Mouse (Mus musculus): ENCODE data around the gene Cstb. TPM values are rescaled to one million over a fixed set of nuclear protein-coding genes. Genes with fewer than 3 reads are reported as not detected.
"Not testable (repeated sequence)": the region's sequence is repeated elsewhere in the genome, so short reads cannot be mapped to it uniquely, and the experiment has no call there.

Cstb gene
- polyA plus RNA-seq, 1 experiment, result 20.4 TPM

DNA sequence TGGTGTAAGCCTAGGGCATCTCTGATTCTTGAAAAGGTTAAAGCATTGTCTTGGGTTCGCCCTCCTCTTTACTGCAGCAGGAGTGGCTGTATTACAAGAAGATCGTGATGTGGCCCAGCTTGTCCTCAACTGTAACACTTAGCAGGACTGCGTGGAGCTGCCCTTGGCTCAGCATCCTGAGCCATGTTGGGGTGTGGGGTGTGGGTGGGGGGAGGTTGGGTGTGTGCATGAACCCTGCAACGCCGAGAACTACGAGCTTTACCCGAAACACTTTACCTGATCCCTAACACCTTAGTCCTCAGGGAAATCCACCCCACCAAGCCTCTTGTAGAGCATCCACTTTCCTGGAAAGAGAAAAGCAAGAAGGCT, 12.3 kb upstream of the Cstb start:
- Histone ChIP-seq H3K4me1 (ENCODE audit: control insufficient read depth, insufficient read depth, insufficient read length) (peaks cover 2% of the 10 kb centered on the region; the same call in 1 of the 2 replicates), H3K27ac (ENCODE audit: insufficient read depth, low read length) (no peak overlapping the region), H3K36me3 (ENCODE audit: control insufficient read depth, insufficient read depth, low read length) (peaks cover 20% of the 10 kb centered on the region), H3K27me3 (ENCODE audit: control insufficient read depth, insufficient read depth, low read length) (no peaks in the 10 kb centered on the region), H3K4me3 (ENCODE audit: extremely low read depth, insufficient read depth, insufficient read length) (peak overlapping the region; percentile 81; the same call in 1 of the 2 replicates)
- no peak for DNase-seq (ENCODE audit: low read depth in 1 of 2, low spot score in 2 of 2)
- TF ChIP-seq POLR2A (IDR thresholded peaks at IDR 0.05; ENCODE audit: low read depth, low read length) (no peak), CTCF (IDR thresholded peaks at IDR 0.05; ENCODE audit: extremely low read depth, insufficient read depth, insufficient read length, insufficient replicate concordance) (no peak)
- 41% methylated on average over 7 of the region's 7 CpGs for WGBS

DNA sequence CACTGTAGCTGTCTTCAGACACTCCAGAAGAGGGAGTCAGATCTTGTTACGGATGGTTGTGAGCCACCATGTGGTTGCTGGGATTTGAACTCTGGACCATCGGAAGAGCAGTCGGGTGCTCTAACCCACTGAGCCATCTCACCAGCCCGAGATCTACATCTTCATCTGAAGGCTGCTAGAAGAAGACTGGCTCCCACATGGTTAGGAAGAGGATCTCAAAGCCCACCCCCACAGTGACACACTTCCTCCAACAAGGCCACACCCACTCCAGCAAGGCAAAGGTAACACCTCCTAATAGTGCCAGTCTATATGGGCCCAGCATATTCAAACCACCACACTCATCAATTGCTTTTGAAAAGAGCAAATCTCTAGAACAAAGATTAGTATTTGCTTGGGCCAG, 10.5 kb upstream of the Cstb start:
- not testable (repeated sequence) for H3K4me1 ChIP-seq (ENCODE audit: control insufficient read depth, insufficient read depth, insufficient read length); DNase-seq (ENCODE audit: low read depth in 1 of 2, low spot score in 2 of 2); H3K27ac ChIP-seq (ENCODE audit: insufficient read depth, low read length); H3K4me3 ChIP-seq (ENCODE audit: extremely low read depth, insufficient read depth, insufficient read length); H3K36me3 ChIP-seq (ENCODE audit: control insufficient read depth, insufficient read depth, low read length); H3K27me3 ChIP-seq (ENCODE audit: control insufficient read depth, insufficient read depth, low read length)
- 89% methylated on average over 3 of the region's 4 CpGs for WGBS

GRCm38 (mm10) chr10:78417888-78418287, 7.6 kb upstream of the Cstb start:
- Histone ChIP-seq H3K4me3 (ENCODE audit: extremely low read depth, insufficient read depth, insufficient read length) (no peak overlapping the region), H3K27me3 (ENCODE audit: control insufficient read depth, insufficient read depth, low read length) (no peaks in the 10 kb centered on the region), H3K4me1 (ENCODE audit: control insufficient read depth, insufficient read depth, insufficient read length) (no peaks in the 10 kb centered on the region), H3K27ac (ENCODE audit: insufficient read depth, low read length) (no peak overlapping the region), H3K36me3 (ENCODE audit: control insufficient read depth, insufficient read depth, low read length) (no peaks in the 10 kb centered on the region)
- TF ChIP-seq POLR2A (IDR thresholded peaks at IDR 0.05; ENCODE audit: low read depth, low read length), result no peak
- no peak for TF ChIP-seq CTCF (IDR thresholded peaks at IDR 0.05; ENCODE audit: extremely low read depth, insufficient read depth, insufficient read length, insufficient replicate concordance)
- 71% methylated on average over 5 of the region's 5 CpGs for WGBS
- DNase-seq (ENCODE audit: low read depth in 1 of 2, low spot score in 2 of 2), result no peak

DNA sequence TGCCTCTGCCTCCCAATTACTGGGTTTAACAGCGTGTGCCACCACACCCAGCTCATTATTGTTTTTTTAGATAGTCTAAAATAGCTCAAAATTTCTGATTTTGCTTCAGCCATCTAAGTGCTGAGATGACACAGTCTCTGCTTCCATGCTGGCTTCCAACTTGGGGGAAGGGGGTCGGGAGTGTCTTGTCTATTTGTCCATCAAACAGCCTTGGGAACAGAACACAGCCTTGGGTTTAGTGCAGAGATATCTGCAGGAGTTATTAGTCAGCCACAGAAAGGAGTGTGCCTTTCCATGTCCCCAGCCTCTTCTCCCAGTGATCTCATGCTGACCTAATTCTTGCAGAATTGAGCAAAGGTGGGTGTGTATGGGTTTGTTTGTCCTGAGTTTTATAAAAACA, 6.7 kb upstream of the Cstb start:
- Histone ChIP-seq H3K27ac (ENCODE audit: insufficient read depth, low read length) (no peak overlapping the region), H3K4me3 (ENCODE audit: extremely low read depth, insufficient read depth, insufficient read length) (no peak overlapping the region), H3K4me1 (ENCODE audit: control insufficient read depth, insufficient read depth, insufficient read length) (no peaks in the 10 kb centered on the region), H3K36me3 (ENCODE audit: control insufficient read depth, insufficient read depth, low read length) (no peaks in the 10 kb centered on the region), H3K27me3 (ENCODE audit: control insufficient read depth, insufficient read depth, low read length) (no peaks in the 10 kb centered on the region)
- no peak for TF ChIP-seq CTCF (IDR thresholded peaks at IDR 0.05; ENCODE audit: extremely low read depth, insufficient read depth, insufficient read length, insufficient replicate concordance)
- TF ChIP-seq POLR2A (IDR thresholded peaks at IDR 0.05; ENCODE audit: low read depth, low read length), result no peak
- WGBS, result 86% methylated on average over 2 of the region's 2 CpGs
- DNase-seq (ENCODE audit: low read depth in 1 of 2, low spot score in 2 of 2), result no peak

GRCm38 (mm10) chr10:78420929-78421328, 4.5 kb upstream of the Cstb start:
- no peaks in the 10 kb centered on the region for H3K36me3 ChIP-seq (ENCODE audit: control insufficient read depth, insufficient read depth, low read length)
- H3K4me3 ChIP-seq (ENCODE audit: extremely low read depth, insufficient read depth, insufficient read length), result no peak overlapping the region
- TF ChIP-seq CTCF (IDR thresholded peaks at IDR 0.05; ENCODE audit: extremely low read depth, insufficient read depth, insufficient read length, insufficient replicate concordance) (no peak), POLR2A (IDR thresholded peaks at IDR 0.05; ENCODE audit: low read depth, low read length) (no peak)
- no peak overlapping the region for H3K27ac ChIP-seq (ENCODE audit: insufficient read depth, low read length)
- 0 out of 2 replicates have a peak, but pooled peaks cover 2% of the 10 kb centered on the region for H3K4me1 ChIP-seq (ENCODE audit: control insufficient read depth, insufficient read depth, insufficient read length)
- no peak for DNase-seq (ENCODE audit: low read depth in 1 of 2, low spot score in 2 of 2)
- WGBS, result 46% methylated on average over 2 of the region's 2 CpGs
- no peaks in the 10 kb centered on the region for H3K27me3 ChIP-seq (ENCODE audit: control insufficient read depth, insufficient read depth, low read length)

- Histone ChIP-seq H3K4me1 (ENCODE audit: control insufficient read depth, insufficient read depth, insufficient read length) (peaks cover 7% of the 10 kb centered on the region; the same call in 1 of the 2 replicates), H3K27ac (ENCODE audit: insufficient read depth, low read length) (no peak overlapping the region), H3K27me3 (ENCODE audit: control insufficient read depth, insufficient read depth, low read length) (no peaks in the 10 kb centered on the region), H3K36me3 (ENCODE audit: control insufficient read depth, insufficient read depth, low read length) (no peaks in the 10 kb centered on the region), H3K4me3 (ENCODE audit: extremely low read depth, insufficient read depth, insufficient read length) (no peak overlapping the region)
- no peak for DNase-seq (ENCODE audit: low read depth in 1 of 2, low spot score in 2 of 2)
- TF ChIP-seq POLR2A (IDR thresholded peaks at IDR 0.05; ENCODE audit: low read depth, low read length) (no peak), CTCF (IDR thresholded peaks at IDR 0.05; ENCODE audit: extremely low read depth, insufficient read depth, insufficient read length, insufficient replicate concordance) (no peak)
- 76% methylated on average over 3 of the region's 3 CpGs for WGBS
Measured at GRCm38 (mm10) chr10:78422614-78423013, 2.9 kb upstream of the Cstb start.

- H3K36me3 ChIP-seq (ENCODE audit: control insufficient read depth, insufficient read depth, low read length), result 0 out of 2 replicates have a peak, but pooled peaks cover 1% of the 10 kb centered on the region
- peaks cover 7% of the 10 kb centered on the region; the same call in 1 of the 2 replicates for H3K4me1 ChIP-seq (ENCODE audit: control insufficient read depth, insufficient read depth, insufficient read length)
- peak overlapping the region; percentile 70 for H3K27ac ChIP-seq (ENCODE audit: insufficient read depth, low read length)
- DNase-seq (ENCODE audit: low read depth in 1 of 2, low spot score in 2 of 2), result peak in 1 of 2 experiments; percentile 17
- no peaks in the 10 kb centered on the region for H3K27me3 ChIP-seq (ENCODE audit: control insufficient read depth, insufficient read depth, low read length)
- TF ChIP-seq POLR2A (IDR thresholded peaks at IDR 0.05; ENCODE audit: low read depth, low read length) (no peak), CTCF (IDR thresholded peaks at IDR 0.05; ENCODE audit: extremely low read depth, insufficient read depth, insufficient read length, insufficient replicate concordance) (no peak)
- WGBS, result 40% methylated on average over 6 of the region's 6 CpGs
- H3K4me3 ChIP-seq (ENCODE audit: extremely low read depth, insufficient read depth, insufficient read length), result peak overlapping the region; percentile 92
Measured at GRCm38 (mm10) chr10:78426117-78426735, 757 bp downstream of the Cstb start.
